Mouse (Mus musculus) limb, embryonic 14.5 days (tissue): ENCODE measurements around the gene Neu1. TPM values are rescaled to one million over a fixed set of nuclear protein-coding genes. Genes with fewer than 3 reads are reported as not detected.
A peak's percentile ranks its signal among the peaks of the same experiment; 100 is the strongest.

Source experiments
- ATAC-seq: fragments of 200-750 bp; cut with Nextera tagmentation; 2 replicates; pipeline ENCODE4 v1.8.0; 2017; ENCODE audit warnings: low read depth, moderate number of reproducible peaks, moderate TSS enrichment; ENCODE audit not compliant: low FRiP score
- DNase-seq: peaks from one replicate; pipeline ENCODE4 v3.0.0-alpha.2; 2015; ENCODE audit warnings: low spot score
- H3K27ac ChIP-seq: fragments of 300-500 bp; sonication (generic); replicated peaks from 2 replicates; pipeline ENCODE4 v1.5.1; 2014; ENCODE audit warnings: low read depth, mild to moderate bottlenecking, low read length, moderate library complexity, mixed read lengths
- H3K27me3 ChIP-seq: fragments of 300-500 bp; sonication (generic); 2 replicates; pipeline ENCODE4 v1.6.1; 2014; ENCODE audit warnings: low read length, mixed read lengths; ENCODE audit not compliant: control insufficient read depth, insufficient read depth
- H3K36me3 ChIP-seq: fragments of 300-500 bp; sonication (generic); 2 replicates; pipeline ENCODE4 v1.6.1; 2014; ENCODE audit warnings: mild to moderate bottlenecking, low read length, moderate library complexity, mixed read lengths; ENCODE audit not compliant: control insufficient read depth, insufficient read depth
- H3K4me1 ChIP-seq: fragments of 300-500 bp; sonication (generic); 2 replicates; pipeline ENCODE4 v1.6.1; 2014; ENCODE audit warnings: antibody characterized with exemption, low read length, mixed read lengths; ENCODE audit not compliant: control insufficient read depth, insufficient read depth
- H3K4me2 ChIP-seq: fragments of 300-500 bp; sonication (generic); replicated peaks from 2 replicates; pipeline ENCODE4 v1.6.1; 2014; ENCODE audit warnings: low read depth, mild to moderate bottlenecking, low read length, moderate library complexity; ENCODE audit not compliant: severe bottlenecking
- H3K4me3 ChIP-seq: fragments of 300-500 bp; sonication (generic); replicated peaks from 2 replicates; pipeline ENCODE4 v1.5.1; 2014; ENCODE audit warnings: low read length
- H3K9ac ChIP-seq: fragments of 300-500 bp; sonication (generic); 2 replicates; pipeline ENCODE4 v1.6.1; 2014; ENCODE audit warnings: mild to moderate bottlenecking, low read depth, low read length, moderate library complexity; ENCODE audit not compliant: severe bottlenecking
- H3K9me3 ChIP-seq: fragments of 300-500 bp; sonication (generic); 2 replicates; pipeline ENCODE4 v1.6.1; 2016; ENCODE audit warnings: low read length; ENCODE audit not compliant: control insufficient read depth
- POLR2A ChIP-seq: fragments of 200-500 bp; IDR thresholded peaks from 2 replicates; pipeline ENCODE4 v1.8.0; 2012; ENCODE audit warnings: inconsistent platforms, mild to moderate bottlenecking, moderate library complexity, borderline replicate concordance; ENCODE audit not compliant: insufficient read depth, insufficient read length; ENCODE audit errors: extremely low read depth
- WGBS: fragments of 180-500 bp; shearing (Covaris S2); extraction: QIAGEN DNeasy Blood & Tissue Kit; methylation state at CpG from one replicate; pipeline ENCODE4 v1.1.7; 2014; 5-methylcytosine and 5-hydroxymethylcytosine counted together
- polyA plus RNA-seq, 2 experiments: library from polyadenylated mRNA; depleted of rRNA in 1 of 2; stranded (reverse) in 1 of 2; unstranded in 1 of 2; fragments of >200 nt; fragmentation: Nextera tagmentation in 1 of 2; extraction: Ambion mirVana in 1 of 2; gene quantifications; 2 replicates each; pipeline versions ENCODE4 v1.2.1 to v1.2.3; 2012 to 2014

The Neu1 gene
- polyA plus RNA-seq (2012; rRNA removed): 19.3 and 26.5 TPM in 2 replicates
- 18.2 and 18.4 TPM in 2 replicates for polyA plus RNA-seq (2014; fragmentation: Nextera tagmentation; extraction: Ambion mirVana)

DNA sequence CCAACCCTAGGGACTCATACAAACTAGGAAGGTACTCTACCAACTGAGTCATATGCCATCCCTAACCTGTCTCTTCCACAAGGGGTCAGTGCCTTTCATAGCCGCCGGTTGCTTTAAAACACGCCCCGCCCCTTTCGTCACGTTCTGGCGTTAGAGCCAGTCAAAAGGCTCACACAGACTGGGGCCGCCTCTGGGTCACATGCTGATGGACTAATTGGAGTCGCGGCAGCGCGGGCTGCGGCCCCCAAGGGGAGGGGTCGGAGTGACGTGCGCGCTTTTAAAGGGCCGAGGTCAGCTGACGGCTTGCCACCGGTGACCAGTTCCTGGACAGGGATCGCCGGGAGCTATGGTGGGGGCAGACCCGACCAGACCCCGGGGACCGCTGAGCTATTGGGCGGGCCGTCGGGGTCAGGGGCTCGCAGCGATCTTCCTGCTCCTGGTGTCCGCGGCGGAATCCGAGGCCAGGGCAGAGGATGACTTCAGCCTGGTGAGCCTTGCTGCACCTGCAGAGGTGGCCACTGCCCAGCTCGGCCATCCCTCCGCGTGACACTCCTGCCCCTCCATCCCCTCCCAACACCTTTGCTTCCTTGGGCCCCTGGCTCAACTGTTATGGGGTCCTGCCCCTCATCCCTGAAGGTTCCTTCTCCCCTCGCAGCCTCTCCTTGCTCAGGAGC, at the start of gene Neu1:
Gene Neu1 (plus strand): TSS at position 193 of the 674 bp plus-strand sequence.
- under 1% methylated on average over 36 of the region's 38 CpGs for WGBS
- H3K4me2 ChIP-seq: peak within 1 kb of the TSS; percentile 96
- peak within 1 kb of the TSS; percentile 65 for H3K9ac ChIP-seq
- no peak for TF ChIP-seq POLR2A
- DNase-seq: peak; percentile 97
- ATAC-seq: peak; percentile 97
- H3K27ac ChIP-seq: no peak within 1 kb of the TSS
- H3K4me1 ChIP-seq: peaks cover 5% of the 10 kb centered on the region
- no peaks in the 10 kb centered on the region for H3K9me3 ChIP-seq
- H3K36me3 ChIP-seq: peaks cover 12% of the 10 kb centered on the region
- H3K27me3 ChIP-seq: no peaks in the 10 kb centered on the region
- peak within 1 kb of the TSS; percentile 68 for H3K4me3 ChIP-seq

DNA sequence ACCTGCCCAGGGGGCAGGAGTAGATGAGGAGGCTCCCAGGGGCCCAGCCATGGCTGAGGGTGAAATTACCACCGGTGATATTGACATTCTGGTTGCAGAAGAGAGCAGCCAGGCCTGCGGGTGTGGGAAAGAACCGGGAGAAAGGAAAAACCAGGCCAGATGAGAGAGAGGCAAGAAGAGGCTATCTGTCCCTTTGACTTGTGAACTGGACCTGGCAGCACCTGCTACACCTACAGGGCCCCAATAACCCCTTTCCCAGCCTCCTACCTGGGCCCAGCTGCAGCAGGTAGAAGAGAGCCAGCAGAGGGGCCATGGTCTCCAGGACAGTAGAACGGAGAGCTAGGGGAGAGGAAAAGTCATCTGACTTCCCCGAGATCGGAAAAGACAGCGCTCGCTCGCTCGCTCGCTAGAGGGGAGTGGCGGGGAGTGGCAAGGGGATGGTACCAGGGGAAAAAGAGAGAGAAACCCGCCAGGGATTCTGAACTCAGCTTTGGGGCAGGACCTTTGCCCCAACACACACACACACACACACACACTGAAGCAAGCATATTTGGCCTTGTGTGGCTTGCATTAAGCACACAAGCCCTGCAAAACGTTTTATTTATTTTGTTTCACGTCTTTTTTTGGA, 49.3 kb upstream of the Neu1 start, which contains the start of gene Gm20547:
Gene Gm20547 (minus strand): TSS at position 360 of the 628 bp plus-strand sequence.
- Histone ChIP-seq H3K9me3 (no peaks in the 10 kb centered on the region), H3K27ac (no peak within 1 kb of the TSS), H3K9ac (no peak within 1 kb of the TSS), H3K4me1 (peaks cover 6% of the 10 kb centered on the region; the same call in 1 of the 2 replicates), H3K27me3 (no peaks in the 10 kb centered on the region), H3K4me3 (no peak within 1 kb of the TSS), H3K36me3 (no peaks in the 10 kb centered on the region), H3K4me2 (no peak within 1 kb of the TSS)
- TF ChIP-seq POLR2A: no peak
- DNase-seq (no peak), ATAC-seq (no peak)
- WGBS: 10% methylated on average over 15 of the region's 15 CpGs

DNA sequence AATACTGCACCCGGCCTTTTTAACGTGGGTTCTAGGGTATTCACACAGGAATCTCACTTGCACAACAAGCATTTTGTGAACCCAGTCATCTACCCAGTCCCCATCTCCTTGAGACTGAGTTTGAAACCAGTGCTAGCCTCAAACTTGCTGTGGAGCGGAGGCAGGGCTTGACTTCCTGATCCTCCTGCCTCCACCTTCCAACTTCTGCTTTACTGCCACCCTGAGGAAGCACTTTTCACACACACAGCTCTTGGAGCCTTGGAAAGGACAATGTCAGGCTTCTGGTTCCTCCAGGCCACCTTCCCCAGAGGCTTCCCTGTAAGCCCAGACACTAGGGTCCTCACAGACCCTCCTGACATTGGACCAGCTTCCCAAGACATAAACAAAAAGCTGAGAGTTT, 47.7 kb upstream of the Neu1 start:
- peaks cover 6% of the 10 kb centered on the region; the same call in 1 of the 2 replicates for H3K4me1 ChIP-seq
- no peak for TF ChIP-seq POLR2A
- H3K9me3 ChIP-seq: no peaks in the 10 kb centered on the region
- H3K36me3 ChIP-seq: no peaks in the 10 kb centered on the region
- no peak for DNase-seq
- WGBS: 64% methylated on average over 3 of the region's 3 CpGs
- H3K27me3 ChIP-seq: no peaks in the 10 kb centered on the region
- ATAC-seq: no peak
- H3K4me2 ChIP-seq: no peak overlapping the region
- H3K9ac ChIP-seq: no peak overlapping the region
- no peak overlapping the region for H3K27ac ChIP-seq
- H3K4me3 ChIP-seq: no peak overlapping the region

DNA sequence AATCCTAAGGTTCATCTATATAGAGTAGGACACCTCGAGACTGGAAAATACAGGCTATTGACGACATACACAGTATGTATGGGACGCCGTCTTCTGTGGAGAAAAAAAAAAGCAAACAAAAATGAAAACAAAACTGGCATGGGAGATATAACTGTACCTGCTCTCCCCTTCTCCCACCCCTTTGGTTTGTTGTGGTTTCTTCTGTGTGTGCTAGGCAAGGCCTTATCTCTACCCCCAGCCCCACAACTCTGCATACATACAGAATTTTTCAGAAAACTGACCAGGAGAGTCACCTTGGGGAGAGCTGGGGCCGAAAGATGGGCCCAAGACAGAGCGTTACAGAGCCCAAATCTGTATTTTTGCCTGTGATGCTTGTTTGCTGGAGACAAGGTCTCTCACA, 46.3 kb upstream of the Neu1 start:
- TF ChIP-seq POLR2A: no peak
- H3K36me3 ChIP-seq: no peaks in the 10 kb centered on the region
- H3K4me1 ChIP-seq: peaks cover 6% of the 10 kb centered on the region; the same call in 1 of the 2 replicates
- H3K27ac ChIP-seq: no peak overlapping the region
- H3K27me3 ChIP-seq: no peaks in the 10 kb centered on the region
- H3K9ac ChIP-seq: no peak overlapping the region
- no peak overlapping the region for H3K4me2 ChIP-seq
- H3K4me3 ChIP-seq: no peak overlapping the region
- DNase-seq: no peak
- H3K9me3 ChIP-seq: no peaks in the 10 kb centered on the region
- ATAC-seq: no peak
- WGBS: 91% methylated on average over 6 of the region's 6 CpGs

DNA sequence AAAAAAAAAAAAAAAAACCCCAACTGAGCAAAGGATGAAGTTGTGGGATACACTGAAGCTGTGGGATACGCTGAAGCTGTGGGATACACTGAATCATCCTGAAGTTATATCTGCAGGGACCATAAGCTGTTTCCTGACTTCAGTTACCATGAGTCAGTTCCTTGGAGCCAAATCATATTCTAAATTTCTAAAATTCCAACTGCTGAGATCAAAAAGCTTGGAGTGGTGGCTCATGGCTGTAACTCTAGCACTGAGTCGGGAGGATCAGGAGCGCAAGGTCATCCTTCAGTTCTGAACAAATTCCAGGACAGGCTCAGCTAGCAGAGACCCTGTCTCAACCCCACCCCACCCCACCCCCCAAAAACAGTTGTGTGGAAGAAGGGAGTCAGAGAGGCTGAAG, 45.4 kb upstream of the Neu1 start:
- DNase-seq: no peak
- no peaks in the 10 kb centered on the region for H3K9me3 ChIP-seq
- peaks cover 6% of the 10 kb centered on the region; the same call in 1 of the 2 replicates for H3K4me1 ChIP-seq
- ATAC-seq: no peak
- H3K4me2 ChIP-seq: no peak overlapping the region
- no peak overlapping the region for H3K27ac ChIP-seq
- H3K36me3 ChIP-seq: no peaks in the 10 kb centered on the region
- 78% methylated on average over 3 of the region's 3 CpGs for WGBS
- H3K9ac ChIP-seq: no peak overlapping the region
- H3K27me3 ChIP-seq: no peaks in the 10 kb centered on the region
- no peak overlapping the region for H3K4me3 ChIP-seq
- no peak for TF ChIP-seq POLR2A
